Mouse (Mus musculus): ENCODE measurements around the gene Caprin1. TPM values are rescaled to one million over a fixed set of nuclear protein-coding genes. Genes with fewer than 3 reads are reported as not detected.
A peak's percentile ranks its signal among the peaks of the same experiment; 100 is the strongest.

Gene Caprin1
- polyA plus RNA-seq, 1 experiment from 2014 or later = 486 TPM

- no peak for ATAC-seq
- peaks cover 78% of the 10 kb centered on the region for H3K36me3 ChIP-seq
- H3K4me2 ChIP-seq (replicated peaks) = no peak overlapping the region
- 93% methylated on average over 9 of the region's 9 CpGs for WGBS
- no peaks in the 10 kb centered on the region for H3K9me3 ChIP-seq
- no peak overlapping the region for H3K4me3 ChIP-seq (replicated peaks)
- no peaks in the 10 kb centered on the region for H3K27me3 ChIP-seq
- no peak overlapping the region for H3K9ac ChIP-seq (replicated peaks)
- no peak overlapping the region for H3K27ac ChIP-seq
- H3K4me1 ChIP-seq (replicated peaks) = no peaks in the 10 kb centered on the region
Observed at GRCm38 (mm10) chr2:103747891-103748290, 49.6 kb downstream of the Caprin1 start.

- no peak overlapping the region for H3K4me3 ChIP-seq (replicated peaks)
- WGBS = 90% methylated on average over 2 of the region's 2 CpGs
- H3K36me3 ChIP-seq = peaks cover 78% of the 10 kb centered on the region
- no peaks in the 10 kb centered on the region for H3K27me3 ChIP-seq
- no peak overlapping the region for H3K27ac ChIP-seq
- no peaks in the 10 kb centered on the region for H3K4me1 ChIP-seq (replicated peaks)
- no peaks in the 10 kb centered on the region for H3K9me3 ChIP-seq
- no peak overlapping the region for H3K9ac ChIP-seq (replicated peaks)
- no peak for ATAC-seq
- H3K4me2 ChIP-seq (replicated peaks) = no peak overlapping the region
Observed at GRCm38 (mm10) chr2:103746761-103747160, 50.7 kb downstream of the Caprin1 start.

- 92% methylated on average over 2 of the region's 2 CpGs for WGBS
- H3K27ac ChIP-seq = no peak overlapping the region
- no peaks in the 10 kb centered on the region for H3K4me1 ChIP-seq (replicated peaks)
- no peaks in the 10 kb centered on the region for H3K27me3 ChIP-seq
- no peak for ATAC-seq
- no peaks in the 10 kb centered on the region for H3K9me3 ChIP-seq
- no peak overlapping the region for H3K4me3 ChIP-seq (replicated peaks)
- H3K4me2 ChIP-seq (replicated peaks) = no peak overlapping the region
- H3K9ac ChIP-seq (replicated peaks) = no peak overlapping the region; the same call in 1 of the 2 replicates
- H3K36me3 ChIP-seq = peaks cover 72% of the 10 kb centered on the region
Observed at GRCm38 (mm10) chr2:103746096-103746495, 51.4 kb downstream of the Caprin1 start.

GRCm38 (mm10) chr2:103745481-103745880 is 52.0 kb downstream of the Caprin1 start:
- 88% methylated on average over 5 of the region's 5 CpGs for WGBS
- H3K36me3 ChIP-seq = peaks cover 70% of the 10 kb centered on the region
- H3K27ac ChIP-seq = no peak overlapping the region
- no peaks in the 10 kb centered on the region for H3K27me3 ChIP-seq
- H3K9me3 ChIP-seq = no peaks in the 10 kb centered on the region
- no peak overlapping the region for H3K4me2 ChIP-seq (replicated peaks)
- no peak for ATAC-seq
- H3K4me3 ChIP-seq (replicated peaks) = no peak overlapping the region
- H3K9ac ChIP-seq (replicated peaks) = no peak overlapping the region
- H3K4me1 ChIP-seq (replicated peaks) = no peaks in the 10 kb centered on the region

GRCm38 (mm10) chr2:103743988-103744387 is 53.5 kb downstream of the Caprin1 start:
- no peaks in the 10 kb centered on the region for H3K4me1 ChIP-seq (replicated peaks)
- no peak for ATAC-seq
- H3K9me3 ChIP-seq = no peaks in the 10 kb centered on the region
- H3K27me3 ChIP-seq = no peaks in the 10 kb centered on the region
- peaks cover 69% of the 10 kb centered on the region for H3K36me3 ChIP-seq
- no peak overlapping the region for H3K4me2 ChIP-seq (replicated peaks)
- no peak overlapping the region for H3K9ac ChIP-seq (replicated peaks)
- WGBS = 83% methylated on average over 7 of the region's 7 CpGs
- H3K4me3 ChIP-seq (replicated peaks) = no peak overlapping the region
- no peak overlapping the region for H3K27ac ChIP-seq

GRCm38 (mm10) chr2:103743536-103743935 is 53.9 kb downstream of the Caprin1 start:
- Histone ChIP-seq H3K4me3 (replicated peaks) (no peak overlapping the region), H3K36me3 (peaks cover 69% of the 10 kb centered on the region), H3K9ac (replicated peaks) (no peak overlapping the region), H3K4me1 (replicated peaks) (no peaks in the 10 kb centered on the region), H3K9me3 (no peaks in the 10 kb centered on the region), H3K27me3 (no peaks in the 10 kb centered on the region), H3K4me2 (replicated peaks) (no peak overlapping the region), H3K27ac (no peak overlapping the region)
- 94% methylated on average over 2 of the region's 2 CpGs for WGBS
- ATAC-seq = no peak

- WGBS = 96% methylated on average over 6 of the region's 6 CpGs
- Histone ChIP-seq H3K4me2 (replicated peaks) (no peak overlapping the region), H3K36me3 (peaks cover 63% of the 10 kb centered on the region), H3K9me3 (no peaks in the 10 kb centered on the region), H3K9ac (replicated peaks) (no peak overlapping the region), H3K4me3 (replicated peaks) (no peak overlapping the region), H3K4me1 (replicated peaks) (no peaks in the 10 kb centered on the region), H3K27ac (no peak overlapping the region), H3K27me3 (no peaks in the 10 kb centered on the region)
- ATAC-seq = no peak
Observed at GRCm38 (mm10) chr2:103742821-103743220, 54.6 kb downstream of the Caprin1 start.

- WGBS = 95% methylated on average over 6 of the region's 6 CpGs
- no peak for ATAC-seq
Observed at GRCm38 (mm10) chr2:103731423-103731822, 66.0 kb downstream of the Caprin1 start.

GRCm38 (mm10) chr2:103730999-103731398 is 66.5 kb downstream of the Caprin1 start:
- H3K4me1 ChIP-seq (replicated peaks) = no peaks in the 10 kb centered on the region
- no peak overlapping the region for H3K4me2 ChIP-seq (replicated peaks)
- 89% methylated on average over 8 of the region's 8 CpGs for WGBS
- no peak overlapping the region for H3K9ac ChIP-seq (replicated peaks)
- no peak for ATAC-seq
- no peak overlapping the region for H3K27ac ChIP-seq
- peaks cover 94% of the 10 kb centered on the region for H3K36me3 ChIP-seq
- no peaks in the 10 kb centered on the region for H3K9me3 ChIP-seq
- H3K27me3 ChIP-seq = no peaks in the 10 kb centered on the region
- no peak overlapping the region for H3K4me3 ChIP-seq (replicated peaks)

More at GRCm38 (mm10) chr2:103731423-103731822, 66.0 kb downstream of the Caprin1 start:
- no peaks in the 10 kb centered on the region for H3K9me3 ChIP-seq
- no peak overlapping the region for H3K4me2 ChIP-seq (replicated peaks)
- H3K27ac ChIP-seq = no peak overlapping the region
- H3K36me3 ChIP-seq = peaks cover 91% of the 10 kb centered on the region
- H3K4me1 ChIP-seq (replicated peaks) = no peaks in the 10 kb centered on the region
- no peaks in the 10 kb centered on the region for H3K27me3 ChIP-seq
- no peak overlapping the region for H3K4me3 ChIP-seq (replicated peaks)
- no peak overlapping the region for H3K9ac ChIP-seq (replicated peaks)

- no peak overlapping the region for H3K4me2 ChIP-seq (replicated peaks)
- H3K27me3 ChIP-seq = no peaks in the 10 kb centered on the region
- no peak overlapping the region for H3K27ac ChIP-seq
- no peak overlapping the region for H3K9ac ChIP-seq (replicated peaks)
- no peaks in the 10 kb centered on the region for H3K4me1 ChIP-seq (replicated peaks)
- ATAC-seq = no peak
- no peaks in the 10 kb centered on the region for H3K9me3 ChIP-seq
- no peak overlapping the region for H3K4me3 ChIP-seq (replicated peaks)
- H3K36me3 ChIP-seq = peaks cover 94% of the 10 kb centered on the region
- 89% methylated on average over 12 of the region's 12 CpGs for WGBS
Observed at GRCm38 (mm10) chr2:103728027-103728540, 69.4 kb downstream of the Caprin1 start.

- peaks cover 89% of the 10 kb centered on the region for H3K36me3 ChIP-seq
- H3K4me2 ChIP-seq (replicated peaks) = no peak overlapping the region
- no peaks in the 10 kb centered on the region for H3K4me1 ChIP-seq (replicated peaks)
- no peak for ATAC-seq
- H3K9me3 ChIP-seq = no peaks in the 10 kb centered on the region
- 85% methylated on average over 2 of the region's 2 CpGs for WGBS
- no peaks in the 10 kb centered on the region for H3K27me3 ChIP-seq
- no peak overlapping the region for H3K4me3 ChIP-seq (replicated peaks)
- H3K27ac ChIP-seq = no peak overlapping the region
- no peak overlapping the region for H3K9ac ChIP-seq (replicated peaks)
Observed at GRCm38 (mm10) chr2:103724521-103724920, 72.9 kb downstream of the Caprin1 start.

GRCm38 (mm10) chr2:103719292-103719646 is 78.2 kb downstream of the Caprin1 start:
- Histone ChIP-seq H3K4me2 (replicated peaks) (no peak overlapping the region), H3K4me3 (replicated peaks) (no peak overlapping the region), H3K27me3 (no peaks in the 10 kb centered on the region), H3K36me3 (peaks cover 70% of the 10 kb centered on the region), H3K9ac (replicated peaks) (no peak overlapping the region), H3K4me1 (replicated peaks) (no peaks in the 10 kb centered on the region), H3K9me3 (no peaks in the 10 kb centered on the region), H3K27ac (no peak overlapping the region)
- 89% methylated on average over 7 of the region's 7 CpGs for WGBS
- ATAC-seq = peak; percentile 53

- no peak overlapping the region for H3K4me2 ChIP-seq (replicated peaks)
- H3K36me3 ChIP-seq = peaks cover 68% of the 10 kb centered on the region
- H3K9ac ChIP-seq (replicated peaks) = no peak overlapping the region; the same call in 1 of the 2 replicates
- H3K27me3 ChIP-seq = no peaks in the 10 kb centered on the region
- H3K4me1 ChIP-seq (replicated peaks) = no peaks in the 10 kb centered on the region
- peak; percentile 84 for ATAC-seq
- H3K9me3 ChIP-seq = no peaks in the 10 kb centered on the region
- 57% methylated on average over 8 of the region's 8 CpGs for WGBS
- no peak overlapping the region for H3K4me3 ChIP-seq (replicated peaks)
- H3K27ac ChIP-seq = no peak overlapping the region
Observed at GRCm38 (mm10) chr2:103718594-103719291, 78.7 kb downstream of the Caprin1 start.

Data from midbrain, embryonic 13.5 days (tissue).